Mouse (Mus musculus) cerebellum, adult 9-11 months (tissue): ENCODE results near the gene Srpk1.

Experiments used
- DNase-seq: peaks from one replicate; pipeline ENCODE4 v3.0.0; 2022

Gene Srpk1

DNA sequence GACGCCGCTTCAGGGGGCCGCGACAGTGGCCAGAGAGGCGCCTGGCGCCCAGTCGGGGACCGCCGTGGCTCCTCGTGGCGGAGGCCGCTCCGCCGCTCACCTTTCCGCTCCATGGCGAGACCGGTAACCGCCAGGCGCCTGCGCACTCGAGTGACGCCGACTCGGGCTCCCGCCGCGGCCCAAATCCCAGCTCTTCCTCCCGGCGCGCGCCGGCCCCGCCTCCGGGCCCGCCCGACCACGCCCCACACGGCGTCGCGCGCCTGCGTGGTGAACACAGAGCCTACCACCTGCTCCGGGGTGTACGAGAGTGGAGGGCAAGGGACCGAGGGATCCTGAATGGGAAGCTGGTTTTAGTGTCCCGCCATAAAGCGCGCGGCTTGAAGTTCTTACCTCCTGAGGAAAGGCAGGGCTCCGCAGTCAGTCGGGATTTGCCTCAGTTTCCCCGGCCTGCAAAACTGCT, at the start of gene Srpk1:
TSS of gene Srpk1 (minus strand) at position 410 of the 460 bp plus-strand sequence.
- DNase-seq: peak; percentile 92

DNA sequence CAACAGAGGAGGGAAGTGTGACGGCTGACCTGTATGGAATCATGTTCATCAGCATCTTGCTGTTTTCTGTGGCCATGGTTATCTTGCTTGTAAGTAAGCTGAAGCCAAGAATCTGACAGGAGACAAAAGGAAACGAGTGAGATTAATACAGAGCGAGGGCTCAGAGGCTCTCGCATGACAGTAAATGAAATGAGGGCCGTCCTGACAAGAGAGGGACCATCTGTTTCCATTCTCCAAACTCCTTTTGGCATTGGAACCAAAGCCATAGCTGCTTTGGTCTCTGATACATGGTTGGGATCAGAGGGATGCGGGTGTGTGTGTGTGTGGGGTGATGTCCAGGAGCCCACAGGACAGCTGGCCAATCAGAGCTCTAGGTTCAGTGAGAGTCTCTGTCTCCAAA, 37.1 kb upstream of the Srpk1 start:
- no peak for DNase-seq

DNA sequence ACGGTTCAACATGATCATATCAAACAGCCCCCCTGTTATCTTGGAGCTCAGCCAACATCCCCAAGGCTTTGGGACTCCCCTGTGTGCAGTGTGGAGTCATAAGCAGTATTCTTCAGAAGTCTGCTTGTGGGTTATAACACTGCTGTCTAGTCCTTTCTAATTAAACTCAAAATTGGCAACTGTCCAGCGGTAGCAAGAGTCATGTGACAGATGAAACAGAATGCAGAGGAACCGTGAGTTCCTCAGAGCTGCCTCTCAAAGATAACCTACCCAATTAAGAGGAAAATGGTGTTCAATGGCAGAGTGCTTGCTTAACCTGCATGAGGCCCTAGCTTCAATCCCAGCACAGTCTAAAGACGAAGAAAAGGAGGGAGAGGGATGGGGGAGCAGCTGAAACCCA, 35.4 kb upstream of the Srpk1 start:
- DNase-seq: no peak

DNA sequence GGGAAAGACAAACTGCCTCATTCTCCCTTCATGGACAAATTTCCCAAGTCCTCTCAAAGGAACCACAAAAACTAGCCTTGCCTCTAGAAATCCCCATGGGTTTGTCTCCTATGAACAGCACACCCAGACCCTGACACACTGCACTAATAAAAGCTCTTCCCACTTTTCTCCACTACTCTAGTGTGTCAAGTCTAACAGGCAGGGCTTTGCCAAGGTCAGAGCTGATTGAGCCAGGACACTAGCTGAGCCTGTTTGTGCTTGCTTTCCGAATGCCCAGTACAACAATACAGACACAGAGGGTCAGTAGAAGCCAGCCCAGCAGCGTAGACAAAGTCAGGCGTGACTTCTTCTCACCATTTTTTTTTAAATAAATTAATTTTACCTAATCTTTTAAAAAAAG, 27.8 kb upstream of the Srpk1 start:
- no peak for DNase-seq

DNA sequence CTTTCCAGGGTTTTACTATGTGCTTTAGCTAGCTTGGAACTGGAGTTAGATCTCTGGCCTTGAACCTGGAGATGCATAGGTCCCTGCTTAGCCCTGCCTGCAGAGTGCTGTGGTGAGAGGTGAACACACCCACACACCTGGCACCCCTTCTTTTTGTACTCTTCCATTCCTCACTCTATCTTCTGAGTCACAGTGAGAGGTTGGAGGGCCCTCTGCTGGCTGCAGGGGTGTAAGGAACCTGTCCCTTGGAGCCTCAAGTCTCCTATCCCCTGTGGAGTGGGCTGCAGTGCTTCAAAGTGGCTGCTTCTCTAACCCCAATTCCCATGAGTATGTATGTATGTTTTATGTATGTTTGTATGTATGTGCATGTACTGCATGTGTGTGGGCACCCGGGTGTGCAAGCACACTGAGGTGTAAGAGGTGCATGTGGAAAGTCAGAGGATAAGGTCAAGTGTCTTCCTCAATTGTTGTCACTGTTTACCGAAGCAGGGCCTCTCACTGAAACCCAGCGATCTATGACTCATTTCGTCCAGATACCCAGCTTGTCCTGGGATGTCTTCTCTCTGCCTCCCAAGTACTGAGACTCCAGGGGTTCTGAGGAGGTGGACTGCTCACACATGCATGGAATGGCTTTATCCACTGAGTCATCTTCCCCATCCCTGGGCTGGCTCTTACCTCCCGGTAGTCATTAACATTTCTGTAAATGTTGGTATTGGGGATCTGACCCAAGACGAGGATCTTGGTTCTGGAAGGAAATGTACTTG, 26.3 kb upstream of the Srpk1 start:
- DNase-seq: peak; percentile 11

DNA sequence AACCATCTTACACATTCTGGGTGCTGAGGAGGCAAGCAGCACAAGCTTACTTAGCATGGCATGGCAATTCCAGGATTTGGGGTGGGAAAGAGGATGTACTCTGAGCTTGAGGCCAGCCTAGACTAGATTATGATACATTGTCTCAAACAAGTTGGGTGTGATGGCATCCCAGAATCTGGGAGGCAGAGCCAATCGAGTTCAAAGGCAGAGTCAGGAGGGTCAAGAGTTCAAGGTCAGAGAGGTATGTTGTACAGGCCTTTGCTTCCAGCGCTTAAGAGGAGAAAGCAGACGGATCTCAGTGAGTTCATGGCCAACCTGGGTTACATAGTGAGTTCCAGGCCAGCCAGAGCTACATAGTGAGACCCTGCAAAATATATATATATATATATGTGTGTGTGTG, 23.7 kb upstream of the Srpk1 start:
- DNase-seq: no peak

DNA sequence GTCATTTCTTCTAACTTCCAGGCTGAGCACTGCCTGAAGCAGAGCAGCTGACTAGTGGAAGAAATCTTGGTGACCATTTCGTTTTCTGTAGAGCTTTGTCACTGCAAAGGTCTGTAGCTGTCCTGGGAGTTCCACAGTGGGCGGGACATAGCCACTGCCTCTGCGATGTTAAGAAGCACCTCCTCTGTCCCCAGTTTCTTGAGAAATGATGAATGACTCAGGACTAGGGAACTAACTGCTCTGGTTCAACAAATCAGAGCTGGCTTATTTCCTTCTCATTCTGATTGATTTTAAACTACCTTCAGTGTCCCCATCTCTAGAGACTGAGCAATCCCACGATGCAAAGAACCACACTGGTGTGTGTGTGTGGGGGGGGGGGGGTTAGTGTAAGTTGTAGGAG, 21.6 kb upstream of the Srpk1 start:
- DNase-seq: no peak

DNA sequence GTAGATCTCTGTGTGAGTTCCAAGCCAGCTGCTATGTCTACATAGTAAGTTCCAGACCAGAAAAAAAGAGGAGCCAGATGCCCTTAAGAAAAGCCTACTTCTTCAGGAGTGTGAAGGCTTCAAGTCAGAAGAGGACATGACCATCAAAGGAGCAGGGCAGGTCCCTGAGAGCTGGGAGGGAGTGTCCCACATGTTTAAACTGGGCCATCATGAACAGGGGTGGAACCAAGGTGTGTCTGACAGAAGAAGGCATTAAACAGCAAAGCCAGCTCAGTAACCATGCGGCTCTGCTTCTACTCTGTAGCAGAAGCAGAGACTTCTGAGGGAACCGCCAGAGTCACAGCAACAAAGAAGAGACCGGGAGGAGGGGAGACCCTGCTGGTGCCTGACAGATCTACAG, 21.2 kb upstream of the Srpk1 start:
- DNase-seq: no peak

DNA sequence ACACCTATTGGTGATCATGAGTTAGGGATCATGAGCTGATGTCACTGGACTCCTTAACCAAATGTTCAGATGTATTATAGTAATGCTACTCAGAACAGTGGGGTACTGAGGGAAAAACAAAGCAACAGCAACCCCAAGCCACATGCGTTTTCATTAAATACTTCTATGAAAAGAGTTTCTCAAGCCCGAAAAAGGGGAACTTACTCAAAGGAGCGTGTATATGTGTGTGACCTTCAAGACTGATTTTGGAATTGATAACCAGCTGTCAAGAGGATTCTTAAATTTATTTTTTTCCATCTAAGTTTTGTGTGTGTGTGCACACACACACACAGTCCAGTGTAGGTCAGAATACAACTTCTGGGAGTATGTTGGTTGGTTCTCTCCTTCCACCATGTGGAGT, 17.6 kb upstream of the Srpk1 start:
- DNase-seq: no peak

DNA sequence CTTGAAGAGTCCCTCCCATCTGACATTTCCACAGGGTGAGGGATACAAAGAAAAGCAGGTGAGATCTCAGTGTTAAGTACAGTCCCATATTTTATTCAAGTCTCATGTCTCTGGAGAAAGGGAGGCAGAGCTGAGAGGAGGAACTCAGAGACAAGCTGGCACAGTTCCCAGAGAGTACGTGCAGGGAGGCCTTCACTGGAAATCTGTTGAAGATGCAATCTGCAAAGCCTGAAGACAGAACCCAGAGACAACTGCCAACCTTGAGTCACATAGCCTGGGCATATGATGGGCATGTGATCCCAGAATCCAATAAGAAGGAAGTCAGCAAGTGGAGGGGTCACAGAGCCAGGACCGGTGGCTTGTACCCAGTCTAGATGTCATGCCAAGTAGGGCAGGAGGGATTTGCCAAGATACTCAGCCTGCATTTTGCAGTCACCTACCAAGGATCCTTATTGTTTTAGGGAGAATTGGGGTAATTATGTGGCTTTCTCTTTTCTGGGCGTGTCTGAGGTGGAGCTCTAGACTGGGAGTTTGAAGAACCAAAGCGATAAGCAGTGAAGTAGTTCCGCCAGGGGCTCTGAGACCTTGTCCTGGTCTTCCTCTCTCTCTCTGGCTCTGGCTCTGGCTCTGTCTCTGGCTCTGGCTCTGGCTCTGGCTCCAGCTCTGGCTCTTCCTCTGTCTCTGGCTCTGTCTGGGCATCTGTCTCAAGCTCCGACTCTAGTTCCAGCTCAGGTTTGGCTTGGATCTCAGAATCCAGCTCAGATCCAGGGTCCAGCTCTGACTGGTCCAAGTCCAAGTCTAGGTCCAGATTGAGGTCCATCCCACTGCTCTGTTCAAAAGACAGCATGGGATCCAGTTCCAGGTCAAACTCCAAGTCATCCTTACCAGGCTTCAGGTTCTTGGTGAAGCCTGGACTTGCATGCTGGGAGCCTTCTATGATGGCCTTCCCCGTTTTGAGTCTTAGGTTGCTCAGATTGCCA, 15.5 kb upstream of the Srpk1 start:
- no peak for DNase-seq

DNA sequence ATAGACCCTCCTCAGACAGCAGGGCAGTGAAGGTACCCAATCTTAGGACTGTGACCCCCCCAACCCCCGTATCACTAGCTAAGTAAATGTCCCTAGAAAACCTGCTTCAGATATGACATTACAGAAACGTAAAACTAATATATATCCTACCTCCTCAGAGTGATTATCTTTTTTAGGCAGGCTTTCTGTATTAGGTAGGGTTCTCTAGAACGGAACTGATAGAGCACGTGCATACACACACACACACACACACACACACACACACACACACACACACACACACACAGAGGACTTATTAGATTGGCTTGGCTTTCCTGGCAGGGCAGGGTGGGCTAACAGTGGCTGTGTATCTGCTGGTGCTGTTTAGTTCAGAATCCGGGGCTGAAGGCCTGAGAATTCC, 13.3 kb upstream of the Srpk1 start:
- DNase-seq: no peak

DNA sequence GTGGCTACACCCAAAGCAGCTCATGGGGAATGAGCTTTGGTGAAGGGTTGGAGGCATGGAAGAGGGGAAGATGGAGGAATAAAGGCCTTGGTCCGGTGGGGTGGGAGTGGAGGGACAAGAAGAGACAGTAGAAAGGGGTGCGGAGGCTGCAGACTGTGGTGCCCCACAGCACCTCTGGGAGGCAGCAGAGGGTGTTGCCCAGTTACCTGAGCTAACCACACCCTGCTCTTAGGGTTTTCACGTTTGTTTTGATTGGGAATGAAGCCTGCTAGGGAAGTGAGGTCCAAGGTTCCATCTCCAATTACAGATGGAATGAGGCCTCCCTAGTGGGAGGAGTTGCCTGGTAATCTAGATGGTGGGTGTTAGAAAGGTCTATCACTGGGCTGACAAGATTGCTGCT, 6.6 kb upstream of the Srpk1 start:
- DNase-seq: no peak

DNA sequence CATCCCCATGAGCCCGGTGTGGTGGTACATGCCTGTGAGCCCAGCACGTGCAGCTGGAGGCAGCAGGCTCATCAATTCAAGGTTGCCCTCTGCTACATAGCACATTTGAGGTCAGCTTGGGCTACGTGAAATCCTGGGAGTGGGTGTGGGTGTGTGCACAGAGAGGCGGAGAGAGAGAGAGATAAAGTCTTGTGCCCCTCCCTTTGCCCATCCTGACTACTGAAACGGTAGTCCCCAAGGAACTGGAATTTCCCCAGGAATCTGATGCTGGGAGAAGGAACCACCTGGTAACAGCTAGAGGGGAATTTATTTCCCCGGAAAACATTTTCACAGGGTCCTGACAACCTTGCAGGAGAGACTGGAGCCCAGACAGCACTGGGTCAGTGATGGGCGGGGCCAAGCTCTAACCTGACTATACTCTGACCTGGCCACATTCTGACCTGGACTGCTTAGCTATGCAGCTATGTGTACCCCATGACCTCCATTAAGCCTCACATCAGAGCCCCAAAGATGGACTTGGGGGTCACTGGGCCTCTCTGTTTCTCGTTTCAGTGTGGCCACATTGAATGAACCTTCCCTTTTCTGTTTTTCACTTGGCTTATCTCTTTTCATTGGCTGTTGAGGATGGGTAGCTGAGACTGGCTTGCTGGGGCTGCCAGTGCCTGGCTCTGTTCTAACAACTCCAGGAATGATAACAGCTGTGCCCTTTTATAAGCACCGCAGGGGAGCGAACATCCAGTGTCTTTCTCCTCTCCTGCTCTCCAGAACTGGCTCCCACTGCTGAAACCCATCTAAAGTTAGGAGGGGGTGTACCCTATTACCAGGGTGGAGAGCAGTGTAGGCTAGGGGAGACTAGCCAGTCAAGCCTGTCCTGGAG, 6.0 kb upstream of the Srpk1 start:
- DNase-seq: no peak

DNA sequence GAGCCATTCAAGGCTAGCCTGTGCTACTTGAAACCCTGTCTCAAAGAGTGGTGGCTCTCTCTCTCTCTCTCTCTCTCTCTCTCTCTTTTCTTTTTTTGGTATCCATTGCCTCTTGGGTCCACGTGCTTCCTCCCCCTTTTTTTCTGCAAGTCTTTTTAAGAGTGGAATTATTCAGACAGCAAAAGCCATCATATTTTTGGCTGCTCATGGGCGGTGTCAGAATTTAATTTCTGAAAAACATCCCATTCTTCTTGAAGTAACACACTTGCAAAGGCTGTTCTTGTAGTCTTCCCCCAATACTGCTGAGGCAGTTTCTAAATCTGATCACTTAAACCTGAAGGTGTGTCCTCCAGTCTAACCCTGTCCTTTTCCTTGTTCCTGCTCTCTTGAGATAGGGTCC, 4.4 kb upstream of the Srpk1 start:
- no peak for DNase-seq

DNA sequence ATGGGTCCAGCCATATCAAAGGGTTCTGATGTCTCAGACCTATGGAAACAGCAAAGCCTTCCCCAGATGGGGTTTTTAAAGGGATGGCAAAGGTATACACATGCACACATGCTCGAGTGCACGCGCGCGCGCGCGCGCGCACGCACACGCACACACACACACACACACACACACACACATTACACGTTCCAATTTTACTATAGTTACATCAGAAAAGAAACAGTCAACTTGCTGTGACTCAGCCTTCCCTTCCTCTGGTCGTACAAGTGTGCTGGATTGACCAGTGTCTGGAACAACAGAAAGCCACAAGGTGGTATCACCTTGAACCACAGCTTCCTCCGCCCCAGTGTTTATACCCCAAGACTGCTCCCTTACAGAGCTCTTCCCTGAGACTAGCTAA, 2.8 kb upstream of the Srpk1 start:
- DNase-seq: no peak

DNA sequence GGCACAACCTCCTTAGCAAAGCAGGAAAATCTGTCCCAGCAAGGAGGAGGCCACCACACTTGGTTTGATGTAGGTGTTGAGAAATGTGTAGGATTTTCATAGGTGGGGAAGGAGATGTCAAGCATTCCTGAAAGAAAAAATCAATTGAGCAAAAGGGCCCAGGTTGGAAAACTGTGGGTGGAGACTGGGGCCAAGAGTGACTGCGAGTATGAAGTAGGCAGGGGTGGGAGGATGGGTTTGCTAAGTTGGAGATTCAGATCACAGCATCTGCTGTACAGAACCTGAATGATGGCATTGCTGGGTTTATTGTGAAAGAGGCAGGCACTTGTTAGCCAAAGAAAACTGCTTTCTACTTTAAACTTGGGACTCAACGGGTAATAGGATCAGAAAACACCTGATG, 2.3 kb upstream of the Srpk1 start:
- no peak for DNase-seq

DNA sequence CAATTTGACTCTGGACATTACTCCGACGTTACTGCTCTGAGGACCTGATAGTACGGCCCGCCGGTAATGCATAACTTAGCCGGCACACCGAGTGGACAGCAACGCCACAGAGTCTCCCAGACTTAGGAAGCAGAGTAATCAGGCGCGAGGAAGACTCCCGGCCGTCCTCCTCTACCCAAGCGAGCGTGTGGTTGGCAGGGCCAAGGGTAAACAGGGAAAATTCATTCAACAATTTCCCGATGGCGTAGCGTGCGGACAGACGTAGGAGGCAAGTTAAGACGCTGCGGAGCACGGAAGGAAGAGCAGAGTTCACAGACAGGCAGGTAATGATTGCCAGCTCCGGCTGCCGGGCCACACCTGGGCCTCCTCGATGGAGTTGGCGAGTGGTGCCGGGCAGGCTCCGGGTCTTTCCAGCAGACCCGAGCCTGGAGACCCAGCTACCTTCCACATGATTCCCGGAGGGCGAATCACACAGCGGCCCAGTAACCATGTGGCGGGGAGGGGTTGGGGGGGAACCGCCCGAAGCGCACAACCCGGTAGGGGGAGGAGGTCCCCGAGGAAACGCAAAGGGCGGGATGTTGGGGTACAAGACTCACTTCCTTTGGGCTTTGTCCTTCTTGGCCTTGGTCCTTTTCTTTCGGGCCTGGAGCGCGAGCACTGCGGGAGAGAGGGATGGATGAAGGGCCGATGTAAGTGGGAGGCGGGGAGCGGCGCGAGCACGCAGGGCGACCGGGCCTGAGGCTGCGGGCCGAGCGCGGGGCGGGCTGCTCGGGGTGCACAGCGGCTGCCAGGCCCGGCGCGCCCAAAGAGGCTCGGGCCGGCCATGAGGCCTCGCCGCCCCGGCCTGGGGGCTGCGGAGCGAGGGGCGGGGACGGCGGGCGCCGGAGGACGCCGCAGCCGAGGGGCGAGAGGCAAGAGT, 869 bp downstream of the Srpk1 start:
- no peak for DNase-seq

DNA sequence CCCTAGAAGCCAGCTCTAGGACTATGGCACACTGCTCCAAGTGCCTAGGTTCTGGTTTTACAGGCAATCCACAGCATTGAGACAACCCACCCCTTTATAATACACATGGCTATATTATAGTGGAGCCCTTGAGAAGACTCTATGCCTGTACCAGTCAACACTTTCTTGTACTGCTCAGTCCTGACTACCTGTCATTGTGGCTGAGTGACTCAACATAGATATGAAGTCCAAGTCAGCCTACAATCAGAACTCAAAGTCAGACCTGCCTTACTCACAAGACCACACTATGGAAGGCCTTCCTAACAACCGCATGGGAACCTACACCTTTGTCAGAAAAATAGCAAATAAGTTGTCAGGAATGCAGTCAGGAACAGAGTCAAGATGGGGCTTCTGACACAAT, 3.7 kb downstream of the Srpk1 start:
- DNase-seq: no peak

DNA sequence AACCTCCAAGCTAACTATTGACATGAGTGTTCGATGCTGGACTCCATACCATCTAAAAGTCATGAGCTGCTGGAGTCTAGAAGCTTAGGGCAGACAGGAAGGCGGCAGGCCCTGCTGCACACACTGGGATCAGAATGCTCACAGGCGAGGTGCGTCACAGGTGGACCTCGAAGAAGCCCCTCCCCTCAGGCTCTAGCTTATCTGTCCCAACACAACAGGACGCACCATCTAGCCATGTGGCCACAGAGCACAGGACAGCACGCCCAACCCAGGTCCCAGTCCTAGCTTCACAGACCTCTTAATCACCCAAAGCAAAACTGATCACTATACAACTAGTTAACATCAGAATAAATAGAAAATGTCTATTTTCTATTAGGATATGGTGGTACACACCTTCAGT, 4.4 kb downstream of the Srpk1 start:
- no peak for DNase-seq

DNA sequence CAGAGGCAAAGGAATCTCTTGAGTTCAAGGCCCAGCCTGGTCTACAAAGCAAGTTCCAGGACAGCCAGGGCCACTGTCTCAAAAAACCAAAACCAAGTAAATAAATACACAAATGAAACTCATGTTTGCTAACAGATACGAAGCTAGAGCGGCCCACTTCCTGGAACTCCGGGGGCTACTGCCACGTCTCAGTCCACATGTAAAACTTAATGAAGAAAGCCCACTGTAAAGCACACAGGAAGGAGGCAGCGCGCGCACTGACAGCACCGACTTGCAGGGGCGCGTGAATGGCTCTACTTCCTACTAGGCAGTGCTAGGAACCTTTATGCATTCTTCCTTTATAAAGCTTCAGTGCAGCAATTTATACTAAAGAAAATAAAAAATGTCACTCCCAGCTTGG, 4.9 kb downstream of the Srpk1 start:
- no peak for DNase-seq

DNA sequence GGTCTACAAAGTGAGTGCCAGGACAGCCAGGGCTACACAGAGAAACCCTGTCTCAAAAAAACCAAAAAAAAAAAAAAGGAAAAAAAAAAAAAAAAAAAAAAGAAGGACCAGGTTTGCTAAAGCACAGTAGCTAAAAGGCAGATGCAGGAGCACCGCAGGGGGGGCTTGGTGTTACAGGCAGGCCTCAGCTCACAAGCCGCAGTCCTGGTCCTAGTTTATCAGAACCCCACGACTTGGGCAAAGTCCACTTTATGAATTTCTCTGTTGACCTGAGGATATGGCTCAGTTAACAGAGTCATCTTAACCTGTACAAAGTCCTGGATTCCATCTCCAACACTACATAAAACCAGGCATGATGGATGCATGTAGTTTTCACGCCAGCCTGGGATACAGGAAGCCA, 7.2 kb downstream of the Srpk1 start:
- no peak for DNase-seq

DNA sequence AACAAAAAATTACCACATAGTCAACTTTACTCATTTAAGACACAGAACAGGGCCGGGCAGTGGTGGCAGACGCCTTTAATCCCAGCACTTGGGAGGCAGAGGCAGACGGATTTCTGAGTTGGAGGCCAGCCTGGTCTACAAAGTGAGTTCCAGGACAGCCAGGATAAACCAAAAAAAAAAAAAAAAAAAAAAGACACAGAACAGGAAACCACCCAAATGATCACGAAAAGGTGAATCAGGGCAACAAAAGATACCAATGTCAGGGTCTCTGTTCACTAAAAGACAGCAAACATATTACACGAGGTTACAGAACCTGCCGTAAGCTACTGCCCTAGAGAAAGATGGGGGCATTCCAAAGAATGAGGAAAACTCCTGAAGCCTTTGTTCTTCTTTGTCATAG, 9.4 kb downstream of the Srpk1 start:
- DNase-seq: no peak
